Mouse (Mus musculus) left cerebral cortex, postnatal 4 days (tissue): ENCODE measurements at regions not wholly inside any gene's neighbourhood (a gene's known extent, or its start where the extent isn't known, plus 50 kb on each side); places are given as distances from the start of the nearest gene placed in this dataset.

Experiments used
- DNase-seq: peaks from one replicate; pipeline ENCODE4 v3.0.0-alpha.2; 2022
- intact Hi-C: fragments of 180-260 bp; cut with DNase I; formaldehyde crosslinking; loops from one replicate; pipeline ENCODE4 v1.15.1; 2025

- intact Hi-C loops = no loop called here
- peak; percentile 52 for DNase-seq
Measured at GRCm38 (mm10) chr16:76741141-76741540, 272.4 kb upstream of the Usp25 start.

- intact Hi-C loops = no loop called here
- DNase-seq = peak; percentile 17
Measured at GRCm38 (mm10) chr16:76725991-76726390, 287.5 kb upstream of the Usp25 start.

- intact Hi-C loops = no loop called here
- no peak for DNase-seq
Measured at GRCm38 (mm10) chr16:76725271-76725670, 288.2 kb upstream of the Usp25 start.

GRCm38 (mm10) chr16:76718809-76719208, 294.7 kb upstream of the Usp25 start:
- no peak for DNase-seq
- intact Hi-C loops = no loop called here

- intact Hi-C loops = no loop called here
- DNase-seq = no peak
Measured at GRCm38 (mm10) chr16:76718147-76718546, 295.4 kb upstream of the Usp25 start.

- DNase-seq = no peak
- intact Hi-C loops = no loop called here
Measured at GRCm38 (mm10) chr16:76694913-76695312, 318.6 kb upstream of the Usp25 start.

- DNase-seq = no peak
- intact Hi-C loops = no loop called here
Measured at GRCm38 (mm10) chr16:76687735-76688447, 314.3 kb upstream of the Nrip1 start.

GRCm38 (mm10) chr16:76685562-76685961, 311.9 kb upstream of the Nrip1 start:
- intact Hi-C loops = no loop called here
- DNase-seq = no peak

- intact Hi-C loops = no loop called here
- DNase-seq = no peak
Measured at GRCm38 (mm10) chr16:76680061-76680911, 306.7 kb upstream of the Nrip1 start.

GRCm38 (mm10) chr16:76678885-76679284, 305.3 kb upstream of the Nrip1 start:
- no peak for DNase-seq
- intact Hi-C loops = no loop called here

GRCm38 (mm10) chr16:76669795-76670194, 296.2 kb upstream of the Nrip1 start:
- DNase-seq = no peak
- intact Hi-C loops = no loop called here

GRCm38 (mm10) chr16:76667046-76667445, 293.4 kb upstream of the Nrip1 start:
- DNase-seq = no peak
- intact Hi-C loops = no loop called here

- no peak for DNase-seq
- intact Hi-C loops = no loop called here
Measured at GRCm38 (mm10) chr16:76655106-76655505, 281.5 kb upstream of the Nrip1 start.

- intact Hi-C loops = no loop called here
- no peak for DNase-seq
Measured at GRCm38 (mm10) chr16:76644281-76644680, 270.7 kb upstream of the Nrip1 start.

GRCm38 (mm10) chr16:76643801-76644200, 270.2 kb upstream of the Nrip1 start:
- intact Hi-C loops = no loop called here
- DNase-seq = no peak

- intact Hi-C loops = no loop called here
- no peak for DNase-seq
Measured at GRCm38 (mm10) chr16:76635169-76635568, 261.5 kb upstream of the Nrip1 start.

- intact Hi-C loops = no loop called here
- DNase-seq = no peak
Measured at GRCm38 (mm10) chr16:76634196-76634698, 260.6 kb upstream of the Nrip1 start.

- intact Hi-C loops = no loop called here
- DNase-seq = no peak
Measured at GRCm38 (mm10) chr16:76626142-76626541, 252.5 kb upstream of the Nrip1 start.

- intact Hi-C loops = no loop called here
- peak; percentile 0 for DNase-seq
Measured at GRCm38 (mm10) chr16:76621715-76622114, 248.1 kb upstream of the Nrip1 start.

- intact Hi-C loops = no loop called here
- no peak for DNase-seq
Measured at GRCm38 (mm10) chr16:76618295-76618694, 244.7 kb upstream of the Nrip1 start.

- intact Hi-C loops = no loop called here
- DNase-seq = no peak
Measured at GRCm38 (mm10) chr16:76611061-76611460, 237.4 kb upstream of the Nrip1 start.

GRCm38 (mm10) chr16:76604914-76605313, 231.3 kb upstream of the Nrip1 start:
- no peak for DNase-seq
- intact Hi-C loops = no loop called here
